Mouse (Mus musculus) layer of hippocampus, adult 18-20 months (tissue): ENCODE data around the gene Cfdp1. TPM values are rescaled to one million over a fixed set of nuclear protein-coding genes. Genes with fewer than 3 reads are reported as not detected.

Experiments used
- DNase-seq, 2 experiments: peaks; one replicate each; pipeline ENCODE4 v3.0.0; 2022; ENCODE audit warnings: low spot score in 2 of 2
- total RNA-seq, 2 experiments: library from RNA; stranded (reverse); gene quantifications; 2 replicates each; pipeline ENCODE4 v1.2.3; 2021

The Cfdp1 gene
- total RNA-seq, 2 experiments from 2014 or later: 79.3 to 82.7 TPM

GRCm38 (mm10) chr8:111720115-111720544 lies 134.0 kb downstream of the Cfdp1 start:
- DNase-seq: no peak

GRCm38 (mm10) chr8:111718937-111719336 lies 135.2 kb downstream of the Cfdp1 start:
- no peak for DNase-seq

Other genes with a start within 250 kb of the Cfdp1 start
- 1 to 10 TPM; 7.0 to 8.3 TPM for gene Ldhd, start 223.9 kb downstream of the Cfdp1 start, total RNA-seq
- 10 to 100 TPM; 21.1 to 22.2 TPM for gene Zfp1, start 210.9 kb downstream of the Cfdp1 start, total RNA-seq
- gene Ctrb1, start 163.3 kb downstream of the Cfdp1 start, total RNA-seq: not detected
- gene Bcar1, start 110.5 kb downstream of the Cfdp1 start, total RNA-seq: 10 to 100 TPM; 61.4 to 63.7 TPM
- 1 to 10 TPM; 4.0 to 4.8 TPM for gene Tmem170, start 22.5 kb upstream of the Cfdp1 start, total RNA-seq
- under 1 TPM; 0.63 to 0.64 TPM for gene Chst5, start 56.2 kb upstream of the Cfdp1 start, total RNA-seq
- 10 to 100 TPM; 12.4 to 14.8 TPM for gene Tmem231, start 79.6 kb upstream of the Cfdp1 start, total RNA-seq
- gene Gabarapl2, start 86.4 kb upstream of the Cfdp1 start, total RNA-seq: 100 to 1,000 TPM; 212 to 219 TPM
- gene Adat1, start 138.0 kb upstream of the Cfdp1 start, total RNA-seq: 1 to 10 TPM; 5.7 to 6.2 TPM
- gene Kars, start 157.0 kb upstream of the Cfdp1 start, total RNA-seq: 10 to 100 TPM; 81.0 to 91.2 TPM
- gene Terf2ip, start 157.1 kb upstream of the Cfdp1 start, total RNA-seq: 10 to 100 TPM; 42.9 to 43.9 TPM
- gene Gm6793, start 160.7 kb upstream of the Cfdp1 start, total RNA-seq: under 1 TPM in 1 of 2 experiments, not detected in 1; 0.25 TPM